14 mouse cellular contexts compared by ENCODE assay signal in the genomic region with DNA sequence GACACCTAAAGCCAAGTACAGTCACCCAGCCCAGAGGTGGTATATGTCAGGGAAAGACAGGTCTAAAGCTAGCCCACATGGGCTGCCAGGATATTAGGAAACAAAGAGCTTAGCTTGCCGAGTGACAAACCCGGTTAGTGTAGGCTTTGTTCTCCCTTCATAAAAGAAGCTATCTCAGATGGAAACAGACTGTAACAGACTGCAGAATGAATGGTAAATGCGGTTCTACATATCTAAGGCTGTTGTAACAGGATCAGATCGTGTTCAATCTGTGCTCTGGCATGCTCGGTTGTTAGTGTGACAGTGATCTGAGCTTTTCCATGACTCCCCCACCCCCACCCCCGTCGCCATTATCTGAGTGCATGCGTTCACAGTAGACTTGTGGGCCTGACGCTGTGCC.
"Had no signal": no experiment of that assay in that cellular context is flagged by ENCODE, and none has a peak within 500 bp of the region (broad histone marks: within the 10 kb centered on the region; RNA-seq: fewer than 3 reads in every experiment).

No protein-coding gene starts in this region.

- H3K9ac ChIP-seq: kidney, embryonic 15.5 days; liver, embryonic 13.5 days had no signal

- H3K9me3 ChIP-seq: kidney, embryonic 15.5 days; liver, embryonic 13.5 days had no signal

- H3K27ac ChIP-seq: kidney, embryonic 15.5 days; left cerebral cortex, adult 2 months; liver, embryonic 13.5 days had no signal

- H3K4me1 ChIP-seq: kidney, embryonic 15.5 days; liver, embryonic 13.5 days had no signal

- H3K4me3 ChIP-seq: kidney, embryonic 15.5 days; left cerebral cortex, adult 2 months; liver, embryonic 13.5 days had no signal

- DNase-seq: kidney, adult 8-10 months; kidney, postnatal 10 days; kidney, postnatal 36 days; layer of hippocampus, postnatal 36 days; liver, embryonic 13.5 days; lung, adult 2 months; lung, postnatal 14 days; lung, postnatal 4 days; midbrain, embryonic 14.5 days; thymus, adult 18-20 months; thymus, postnatal 36 days had no signal

- H3K27me3 ChIP-seq: liver, embryonic 13.5 days had no signal

- H3K4me2 ChIP-seq: kidney, embryonic 15.5 days; liver, embryonic 13.5 days; midbrain, embryonic 11.5 days had no signal

- H3K36me3 ChIP-seq: kidney, embryonic 15.5 days; liver, embryonic 13.5 days had no signal
